Mouse (Mus musculus) gastrocnemius, adult 8-10 months (tissue): ENCODE measurements at regions not wholly inside any gene's neighbourhood (a gene's known extent, or its start where the extent isn't known, plus 50 kb on each side); places are given as distances from the start of the nearest gene placed in this dataset.
"Not testable (repeated sequence)": the region's sequence is repeated elsewhere in the genome, so short reads cannot be mapped to it uniquely, and the experiment has no call there.

ENCODE experiments used
- DNase-seq, 2 experiments: peaks; one replicate each; pipeline ENCODE4 v3.0.0; 2022; ENCODE audit warnings: low spot score in 2 of 2

DNA sequence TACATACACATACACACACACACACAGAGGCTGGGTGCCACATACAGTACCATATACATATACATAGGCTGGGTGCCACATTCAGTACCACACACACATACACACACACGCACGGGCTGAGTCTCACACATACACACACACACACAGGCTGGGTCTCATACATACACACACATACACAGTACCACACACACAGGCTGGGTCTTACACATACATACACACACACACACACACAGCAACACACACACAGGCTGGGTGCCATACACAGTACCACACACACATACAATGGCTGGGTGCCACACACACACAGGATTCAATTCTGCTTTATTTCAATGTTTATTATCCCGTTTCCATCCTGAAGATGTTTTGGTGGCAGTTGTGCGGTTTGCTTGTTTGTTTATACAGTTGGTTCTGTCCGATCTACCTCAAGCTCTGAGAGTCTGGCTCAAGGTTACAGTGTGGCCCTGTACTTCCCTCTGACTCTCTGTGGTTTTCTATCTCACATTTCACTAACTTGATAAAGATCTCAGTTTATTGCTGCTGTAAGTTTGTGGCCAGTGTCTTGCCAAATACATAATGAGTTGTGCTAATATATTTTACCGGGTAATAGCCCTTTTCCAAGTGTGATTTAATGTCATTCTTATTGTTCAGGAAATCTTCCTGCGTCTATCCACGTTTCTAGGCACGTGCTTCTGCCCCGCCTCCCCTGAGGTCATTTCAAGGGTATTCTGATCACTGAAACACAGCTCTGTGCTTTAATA lies 164.7 kb upstream of the Zfp637 start:
- no peak for DNase-seq

GRCm38 (mm10) chr6:117677062-117677461 lies 163.9 kb upstream of the Zfp637 start:
- no peak for DNase-seq

- no peak for DNase-seq
Measured at GRCm38 (mm10) chr6:117677821-117678220, 163.2 kb upstream of the Zfp637 start.

- no peak for DNase-seq
Measured at GRCm38 (mm10) chr6:117678276-117678675, 162.7 kb upstream of the Zfp637 start.

- no peak for DNase-seq
Measured at GRCm38 (mm10) chr6:117678877-117679276, 162.1 kb upstream of the Zfp637 start.

GRCm38 (mm10) chr6:117686212-117686611 lies 154.8 kb upstream of the Zfp637 start:
- no peak for DNase-seq

GRCm38 (mm10) chr6:117687045-117687444 lies 153.9 kb upstream of the Zfp637 start:
- peak in 1 of 2 experiments; percentile 36 for DNase-seq

GRCm38 (mm10) chr6:117688664-117689178 lies 152.3 kb upstream of the Zfp637 start:
- no peak for DNase-seq

- DNase-seq = no peak
Measured at GRCm38 (mm10) chr6:117700286-117700685, 140.7 kb upstream of the Zfp637 start.

- DNase-seq = no peak
Measured at GRCm38 (mm10) chr6:117701547-117701946, 139.4 kb upstream of the Zfp637 start.

DNA sequence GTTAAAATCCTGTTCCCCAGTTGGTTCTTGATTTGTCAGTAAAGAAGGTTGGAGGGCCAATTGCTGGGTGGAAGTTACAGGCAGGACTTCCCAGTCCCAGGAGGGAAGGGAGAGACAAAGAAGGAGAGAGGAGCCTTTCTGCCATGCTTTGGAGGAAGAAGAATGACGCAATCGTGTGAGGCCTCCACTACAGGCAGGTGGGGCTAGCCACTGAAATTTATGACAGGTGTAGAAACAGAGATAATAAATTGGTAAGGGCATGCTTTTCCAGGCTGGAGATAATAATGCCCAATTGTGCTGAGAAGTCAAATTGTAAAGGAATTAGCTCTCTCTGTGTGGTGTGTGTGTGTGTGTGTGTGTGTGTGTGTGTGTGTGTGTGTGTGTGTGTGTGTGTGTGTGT lies 135.0 kb upstream of the Zfp637 start:
- DNase-seq = no peak

GRCm38 (mm10) chr6:117709212-117709611 lies 131.8 kb upstream of the Zfp637 start:
- no peak for DNase-seq

- DNase-seq = no peak
Measured at GRCm38 (mm10) chr6:117715056-117715777, 125.8 kb upstream of the Zfp637 start.

- DNase-seq = not testable (repeated sequence)
Measured at GRCm38 (mm10) chr6:117716422-117716821, 124.6 kb upstream of the Zfp637 start.

GRCm38 (mm10) chr6:117752338-117752737 lies 88.6 kb upstream of the Zfp637 start:
- DNase-seq = not testable (repeated sequence)

- not testable (repeated sequence) for DNase-seq
Measured at GRCm38 (mm10) chr6:117755682-117756081, 85.3 kb upstream of the Zfp637 start.

DNA sequence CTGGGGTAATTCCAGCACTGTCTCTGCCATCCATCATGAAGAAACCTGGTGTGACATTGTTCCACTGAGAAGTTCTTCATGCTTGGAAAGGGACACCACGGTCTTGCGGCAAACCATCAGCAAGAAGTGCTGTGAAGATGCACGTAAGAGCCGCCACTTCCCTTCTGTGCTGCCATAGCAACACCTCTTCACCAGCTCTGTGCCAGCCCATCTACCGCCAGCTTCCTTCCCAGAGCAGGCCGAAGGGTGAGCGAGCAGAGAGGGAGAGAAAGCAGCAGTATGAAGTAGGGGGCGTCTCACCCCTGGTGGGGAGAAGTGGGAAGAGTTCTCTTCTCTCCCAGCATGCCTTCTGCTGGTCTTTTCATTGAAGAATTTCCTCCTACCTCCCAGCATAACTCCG lies 84.8 kb upstream of the Zfp637 start:
- DNase-seq = no peak

DNA sequence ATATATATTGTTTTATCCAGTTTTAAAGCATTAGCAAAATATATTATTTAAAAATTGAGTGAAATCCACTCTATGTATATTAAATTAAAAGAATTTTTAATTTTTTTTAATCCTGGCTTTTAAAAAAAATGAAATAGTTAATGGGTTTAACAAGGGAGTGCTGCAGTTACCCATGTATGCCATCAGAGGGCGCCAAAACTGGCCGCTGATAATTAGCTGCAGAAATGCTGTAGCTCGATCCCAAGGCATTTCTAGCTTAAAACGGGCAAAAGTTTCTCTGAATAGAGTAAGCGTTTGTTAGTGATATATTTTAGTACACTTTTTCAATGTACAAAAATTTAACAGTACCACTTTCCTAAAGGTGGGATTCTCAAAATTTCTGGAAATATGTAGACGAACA lies 82.5 kb upstream of the Zfp637 start:
- not testable (repeated sequence) for DNase-seq

- no peak for DNase-seq
Measured at GRCm38 (mm10) chr6:117771506-117771905, 69.5 kb upstream of the Zfp637 start.

GRCm38 (mm10) chr6:117772396-117772795 lies 68.6 kb upstream of the Zfp637 start:
- DNase-seq = no peak

DNA sequence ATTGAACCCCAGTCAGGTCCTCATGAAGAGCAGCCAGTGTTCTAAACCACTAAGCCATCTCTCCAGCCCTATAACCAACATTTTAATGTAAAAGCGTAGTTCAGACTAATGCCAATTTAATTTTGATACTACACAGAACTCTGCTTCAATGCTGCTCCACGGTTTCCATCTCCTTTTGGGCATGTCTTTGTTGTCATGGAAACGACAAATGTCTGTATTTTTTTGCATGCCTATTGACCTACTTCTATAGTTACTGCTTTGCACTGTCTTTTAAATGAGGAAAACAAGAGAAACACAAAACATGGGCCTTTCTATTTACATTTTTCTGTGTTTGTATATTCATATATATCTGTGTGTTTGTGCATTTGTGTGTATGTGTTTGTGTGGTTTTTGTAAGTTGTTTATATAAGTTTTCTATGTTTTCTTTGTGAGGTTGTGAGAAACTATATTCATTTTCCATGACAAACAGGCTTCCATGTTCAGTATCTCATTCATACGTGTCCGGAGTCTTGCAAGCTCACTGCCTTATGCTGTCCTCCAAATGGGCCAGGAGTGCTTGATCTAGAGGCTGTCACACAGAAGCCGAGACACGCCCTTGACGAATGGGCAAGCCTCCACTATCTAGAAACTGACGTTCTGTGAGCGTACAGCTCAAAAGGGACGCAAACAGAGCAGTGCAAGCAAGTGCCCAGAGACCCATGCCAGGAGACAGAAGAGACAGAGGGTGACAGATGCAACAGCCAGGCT lies 65.5 kb upstream of the Zfp637 start:
- no peak for DNase-seq

DNA sequence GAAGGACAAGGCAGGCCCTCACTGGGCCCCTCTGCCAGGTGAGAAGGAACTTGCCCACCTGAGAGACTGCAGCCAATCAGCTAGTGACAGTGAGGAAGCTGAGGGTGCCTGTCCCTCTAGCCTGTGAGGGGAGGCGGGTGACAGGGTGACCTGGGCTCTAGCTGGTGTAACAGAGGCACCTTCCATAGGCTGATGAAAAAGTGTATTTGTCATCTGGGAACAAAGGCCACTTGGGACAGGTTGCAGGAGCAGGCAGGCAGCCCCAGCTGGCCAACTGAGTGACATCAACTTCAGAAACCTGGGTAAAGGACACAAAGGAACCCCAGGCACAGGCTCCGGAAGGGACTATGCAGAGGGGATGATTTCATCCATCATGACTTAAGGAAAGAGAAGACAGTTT lies 63.0 kb upstream of the Zfp637 start:
- no peak for DNase-seq
